Mouse (Mus musculus): ENCODE data around the gene Anp32e. TPM values are rescaled to one million over a fixed set of nuclear protein-coding genes. Genes with fewer than 3 reads are reported as not detected.

The Anp32e gene
- polyA plus RNA-seq, 1 experiment from 2014 or later: 72.5 TPM

- Histone ChIP-seq H3K4me2 (replicated peaks; ENCODE audit: low read depth, low read length) (no peak overlapping the region), H3K9ac (replicated peaks; ENCODE audit: low read depth) (no peak overlapping the region), H3K4me3 (ENCODE audit: low read depth, low read length) (no peak overlapping the region), H3K4me1 (ENCODE audit: insufficient read depth, low read depth, low read length) (no peaks in the 10 kb centered on the region), H3K27ac (ENCODE audit: low read length) (no peak overlapping the region), H3K9me3 (ENCODE audit: low read length) (no peaks in the 10 kb centered on the region), H3K27me3 (replicated peaks; ENCODE audit: insufficient read depth, low read length) (no peaks in the 10 kb centered on the region), H3K36me3 (ENCODE audit: insufficient read depth, low read length) (peaks cover 20% of the 10 kb centered on the region; the same call in 1 of the 2 replicates)
- WGBS: 72% methylated on average over 7 of the region's 7 CpGs
- TF ChIP-seq CTCF (IDR thresholded peaks at IDR 0.05) (no peak), EP300 (IDR thresholded peaks at IDR 0.05) (no peak)
- ATAC-seq (no peak), DNase-seq (ENCODE audit: low spot score) (peak; percentile 75)
Measured at GRCm38 (mm10) chr3:95933111-95933750, 4.2 kb downstream of the Anp32e start.

GRCm38 (mm10) chr3:95934448-95934847 lies 5.4 kb downstream of the Anp32e start:
- no peak overlapping the region for H3K4me3 ChIP-seq (ENCODE audit: low read depth, low read length)
- peaks cover 27% of the 10 kb centered on the region; the same call in 1 of the 2 replicates for H3K36me3 ChIP-seq (ENCODE audit: insufficient read depth, low read length)
- H3K9me3 ChIP-seq (ENCODE audit: low read length): no peaks in the 10 kb centered on the region
- no peak for ATAC-seq
- H3K4me2 ChIP-seq (replicated peaks; ENCODE audit: low read depth, low read length): no peak overlapping the region
- TF ChIP-seq CTCF (IDR thresholded peaks at IDR 0.05) (no peak), EP300 (IDR thresholded peaks at IDR 0.05) (no peak)
- no peaks in the 10 kb centered on the region for H3K4me1 ChIP-seq (ENCODE audit: insufficient read depth, low read depth, low read length)
- H3K27me3 ChIP-seq (replicated peaks; ENCODE audit: insufficient read depth, low read length): no peaks in the 10 kb centered on the region
- no peak for DNase-seq (ENCODE audit: low spot score)
- no peak overlapping the region for H3K27ac ChIP-seq (ENCODE audit: low read length)
- no peak overlapping the region for H3K9ac ChIP-seq (replicated peaks; ENCODE audit: low read depth)
- WGBS: 81% methylated on average over 1 of the region's 1 CpGs

GRCm38 (mm10) chr3:95938217-95938616 lies 9.2 kb downstream of the Anp32e start:
- Histone ChIP-seq H3K4me2 (replicated peaks; ENCODE audit: low read depth, low read length) (no peak overlapping the region), H3K36me3 (ENCODE audit: insufficient read depth, low read length) (peaks cover 39% of the 10 kb centered on the region; the same call in 1 of the 2 replicates), H3K9me3 (ENCODE audit: low read length) (no peaks in the 10 kb centered on the region), H3K27me3 (replicated peaks; ENCODE audit: insufficient read depth, low read length) (no peaks in the 10 kb centered on the region), H3K4me3 (ENCODE audit: low read depth, low read length) (no peak overlapping the region), H3K4me1 (ENCODE audit: insufficient read depth, low read depth, low read length) (no peaks in the 10 kb centered on the region), H3K9ac (replicated peaks; ENCODE audit: low read depth) (no peak overlapping the region), H3K27ac (ENCODE audit: low read length) (no peak overlapping the region)
- WGBS: 95% methylated on average over 8 of the region's 8 CpGs
- no peak for ATAC-seq
- DNase-seq (ENCODE audit: low spot score): no peak
- TF ChIP-seq CTCF (IDR thresholded peaks at IDR 0.05): no peak
- no peak for TF ChIP-seq EP300 (IDR thresholded peaks at IDR 0.05)

- Histone ChIP-seq H3K27me3 (replicated peaks; ENCODE audit: insufficient read depth, low read length) (no peaks in the 10 kb centered on the region), H3K9me3 (ENCODE audit: low read length) (no peaks in the 10 kb centered on the region), H3K36me3 (ENCODE audit: insufficient read depth, low read length) (peaks cover 33% of the 10 kb centered on the region; the same call in 1 of the 2 replicates), H3K4me2 (replicated peaks; ENCODE audit: low read depth, low read length) (no peak overlapping the region), H3K9ac (replicated peaks; ENCODE audit: low read depth) (no peak overlapping the region), H3K4me1 (ENCODE audit: insufficient read depth, low read depth, low read length) (no peaks in the 10 kb centered on the region), H3K27ac (ENCODE audit: low read length) (no peak overlapping the region), H3K4me3 (ENCODE audit: low read depth, low read length) (no peak overlapping the region)
- ATAC-seq (no peak), DNase-seq (ENCODE audit: low spot score) (peak; percentile 34)
- TF ChIP-seq EP300 (IDR thresholded peaks at IDR 0.05) (no peak), CTCF (IDR thresholded peaks at IDR 0.05) (peak; percentile 63)
- WGBS: 95% methylated on average over 15 of the region's 15 CpGs
Measured at GRCm38 (mm10) chr3:95938835-95939234, 9.8 kb downstream of the Anp32e start.

GRCm38 (mm10) chr3:95942749-95943148 lies 13.7 kb downstream of the Anp32e start:
- WGBS: 86% methylated on average over 6 of the region's 6 CpGs
- no peak overlapping the region for H3K27ac ChIP-seq (ENCODE audit: low read length)
- peaks cover 27% of the 10 kb centered on the region; the same call in 1 of the 2 replicates for H3K36me3 ChIP-seq (ENCODE audit: insufficient read depth, low read length)
- DNase-seq (ENCODE audit: low spot score): no peak
- no peaks in the 10 kb centered on the region for H3K9me3 ChIP-seq (ENCODE audit: low read length)
- no peak overlapping the region for H3K4me2 ChIP-seq (replicated peaks; ENCODE audit: low read depth, low read length)
- H3K4me3 ChIP-seq (ENCODE audit: low read depth, low read length): no peak overlapping the region
- ATAC-seq: no peak
- no peaks in the 10 kb centered on the region for H3K27me3 ChIP-seq (replicated peaks; ENCODE audit: insufficient read depth, low read length)
- H3K4me1 ChIP-seq (ENCODE audit: insufficient read depth, low read depth, low read length): no peaks in the 10 kb centered on the region
- TF ChIP-seq EP300 (IDR thresholded peaks at IDR 0.05) (no peak), CTCF (IDR thresholded peaks at IDR 0.05) (no peak)
- no peak overlapping the region for H3K9ac ChIP-seq (replicated peaks; ENCODE audit: low read depth)

GRCm38 (mm10) chr3:95943226-95943625 lies 14.2 kb downstream of the Anp32e start:
- Histone ChIP-seq H3K4me2 (replicated peaks; ENCODE audit: low read depth, low read length) (no peak overlapping the region), H3K4me3 (ENCODE audit: low read depth, low read length) (no peak overlapping the region), H3K27ac (ENCODE audit: low read length) (no peak overlapping the region), H3K36me3 (ENCODE audit: insufficient read depth, low read length) (peaks cover 27% of the 10 kb centered on the region; the same call in 1 of the 2 replicates), H3K27me3 (replicated peaks; ENCODE audit: insufficient read depth, low read length) (no peaks in the 10 kb centered on the region), H3K9ac (replicated peaks; ENCODE audit: low read depth) (no peak overlapping the region), H3K4me1 (ENCODE audit: insufficient read depth, low read depth, low read length) (no peaks in the 10 kb centered on the region), H3K9me3 (ENCODE audit: low read length) (no peaks in the 10 kb centered on the region)
- TF ChIP-seq CTCF (IDR thresholded peaks at IDR 0.05) (no peak), EP300 (IDR thresholded peaks at IDR 0.05) (no peak)
- 96% methylated on average over 7 of the region's 7 CpGs for WGBS
- DNase-seq (ENCODE audit: low spot score) (no peak), ATAC-seq (no peak)

Measured in lung, postnatal 0 days (tissue).